Mouse (Mus musculus): ENCODE data around the gene Gm20388.

Gm20388 gene

DNA sequence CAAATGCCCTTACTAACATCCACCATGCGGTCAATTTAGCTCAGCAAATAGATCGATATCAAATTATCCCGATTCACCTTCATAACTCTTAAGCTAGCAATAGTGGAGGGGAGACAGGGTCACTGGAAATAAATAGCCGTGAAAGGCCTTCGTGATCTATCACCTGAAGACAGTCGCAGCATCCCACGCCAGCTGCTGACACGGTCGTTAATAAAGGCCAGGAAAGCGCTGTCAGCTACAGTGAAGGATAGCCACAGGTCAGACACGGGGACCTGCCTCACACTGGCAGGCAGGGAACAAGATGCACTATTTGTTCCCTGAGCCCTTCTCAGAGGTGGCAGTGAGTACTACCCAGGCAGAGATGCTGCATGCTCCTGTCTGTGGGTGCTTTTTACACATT, 2909.1 kb downstream of the Gm20388 start:
- no peak for DNase-seq (ENCODE audit: extremely low read depth, insufficient read length, low spot score)

DNA sequence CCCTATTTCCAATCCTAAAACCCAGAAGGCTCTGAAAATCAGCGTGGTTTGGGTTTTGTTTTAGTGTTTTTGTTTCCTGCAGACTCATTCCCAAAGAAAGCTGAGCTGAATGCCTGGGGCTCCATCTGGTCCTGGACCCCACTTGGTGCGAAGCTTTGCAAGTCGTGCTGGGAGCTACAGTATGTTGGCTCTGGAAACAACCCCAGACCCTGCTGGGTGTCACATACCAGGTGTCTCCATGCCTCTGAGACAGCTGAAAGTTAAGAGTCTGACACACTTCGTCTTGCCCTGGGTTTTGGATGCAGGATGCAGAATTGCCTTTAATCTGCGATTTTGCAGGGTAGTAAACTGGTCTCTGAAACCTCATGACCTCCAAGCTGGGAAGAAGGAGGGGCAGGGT, 2913.9 kb downstream of the Gm20388 start:
- DNase-seq (ENCODE audit: extremely low read depth, insufficient read length, low spot score) = no peak

DNA sequence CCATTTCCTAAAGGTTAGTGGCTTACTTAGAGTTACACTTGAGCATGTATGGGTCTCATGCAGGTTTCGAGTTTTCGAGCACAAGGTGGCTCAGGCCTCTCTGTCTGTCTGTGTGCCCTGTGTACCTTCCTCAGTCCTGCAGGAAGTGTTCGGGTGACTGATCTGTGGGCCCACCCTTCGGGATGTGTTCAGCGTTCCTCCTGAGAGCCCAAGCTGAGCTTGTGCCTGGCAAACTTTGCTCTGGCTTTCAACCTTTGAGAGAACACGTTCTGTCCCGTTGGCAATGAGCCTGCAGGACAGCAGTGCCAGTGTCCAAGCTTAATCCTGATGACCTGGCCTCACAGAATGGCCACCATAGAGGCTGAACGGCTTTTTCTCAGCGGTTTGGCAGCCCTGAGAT, 2914.3 kb downstream of the Gm20388 start:
- DNase-seq (ENCODE audit: extremely low read depth, insufficient read length, low spot score) = no peak

DNA sequence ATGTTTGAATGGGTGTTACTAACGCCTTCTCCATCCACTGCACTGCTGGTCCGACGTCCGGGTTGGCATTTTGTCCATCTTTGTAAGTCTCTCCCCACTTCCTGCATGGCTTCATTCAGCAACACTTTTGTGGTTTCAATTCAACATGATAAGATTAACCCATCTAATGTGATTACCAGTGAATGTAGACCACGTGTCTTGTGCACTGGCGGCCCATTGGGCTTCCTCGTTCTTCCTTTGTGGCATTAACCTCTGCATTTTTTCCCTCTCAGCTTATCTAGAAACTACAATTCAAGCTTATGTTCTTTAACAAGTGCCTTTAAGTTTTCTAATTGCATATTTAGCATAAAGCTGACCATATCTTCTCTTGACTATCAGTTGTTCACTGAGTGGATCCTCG, 2914.8 kb downstream of the Gm20388 start:
- DNase-seq (ENCODE audit: extremely low read depth, insufficient read length, low spot score) = no peak

DNA sequence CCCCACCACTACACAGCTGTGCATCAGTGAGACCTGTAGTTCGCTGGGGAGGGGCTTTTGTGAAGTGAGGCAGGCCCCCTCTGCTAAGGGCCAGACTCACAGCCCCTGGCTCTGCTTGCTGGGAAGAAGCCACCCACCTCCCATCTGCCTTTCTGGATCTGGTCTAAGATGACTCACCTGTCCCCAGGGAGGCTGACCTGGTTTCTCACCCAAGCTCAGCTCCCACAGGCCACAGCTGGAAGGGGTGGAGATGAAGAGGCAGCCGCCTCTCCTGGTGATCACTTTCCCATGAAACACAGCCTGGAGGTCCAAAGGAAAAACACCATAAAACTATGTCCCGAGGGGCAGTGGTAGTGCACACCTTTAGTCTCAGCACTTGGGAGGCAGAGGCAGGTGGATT, 2918.8 kb downstream of the Gm20388 start:
- DNase-seq (ENCODE audit: extremely low read depth, insufficient read length, low spot score) = no peak

DNA sequence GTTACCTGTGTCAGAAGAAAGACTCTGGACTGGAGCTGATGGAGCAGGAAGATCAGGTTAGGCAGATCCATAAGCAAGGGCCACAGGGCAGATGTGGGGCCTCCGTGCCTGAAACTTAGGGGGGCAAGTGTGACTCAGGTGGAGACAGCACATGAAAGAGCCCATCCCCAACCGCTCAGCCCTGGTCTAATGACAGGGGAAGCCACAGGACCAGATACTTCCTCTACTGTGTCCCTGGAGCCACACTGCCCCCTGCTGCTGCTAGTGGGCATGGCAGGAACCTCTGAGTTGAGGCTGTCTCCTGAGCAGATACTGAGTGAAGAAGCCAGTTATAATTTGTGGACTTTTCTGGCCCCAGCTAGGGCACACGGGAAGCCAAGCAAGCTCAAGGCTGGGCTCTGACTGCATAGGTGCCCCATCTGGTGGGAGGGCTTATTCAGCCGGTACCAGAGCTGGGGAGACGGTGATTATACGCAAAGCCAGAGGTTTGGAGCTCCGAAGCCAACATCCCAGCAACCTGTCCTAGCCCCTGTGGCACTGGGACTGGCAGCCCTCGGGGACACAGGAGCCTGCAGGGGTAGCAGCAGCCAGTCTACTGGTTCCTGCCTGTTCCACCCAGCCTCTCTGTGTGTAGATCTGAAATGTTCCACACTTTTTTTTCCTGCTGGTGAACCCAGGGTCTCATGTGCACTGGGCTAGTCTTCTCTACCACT, 2919.9 kb downstream of the Gm20388 start:
- peak; percentile 47 for DNase-seq (ENCODE audit: extremely low read depth, insufficient read length, low spot score)

DNA sequence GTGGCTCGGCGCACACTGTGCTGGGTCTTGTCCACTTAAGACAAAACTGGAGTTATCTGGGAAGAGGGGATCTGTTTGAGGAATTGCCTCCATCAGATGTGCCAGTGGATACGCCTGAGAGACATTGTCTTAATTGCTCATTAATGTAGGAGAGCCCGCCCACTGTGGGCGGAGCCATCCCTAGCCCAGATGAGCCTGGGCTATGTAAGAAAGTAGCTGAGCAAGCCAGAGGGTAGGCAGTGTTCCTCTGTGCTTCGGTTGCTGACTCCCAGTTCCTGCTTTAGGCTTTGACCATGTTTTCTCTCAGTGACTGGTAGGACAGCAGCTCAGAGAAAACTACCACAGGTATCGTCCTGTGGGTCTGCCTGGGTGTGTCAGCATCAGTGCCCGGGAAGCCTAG, 2923.8 kb downstream of the Gm20388 start:
- no peak for DNase-seq (ENCODE audit: extremely low read depth, insufficient read length, low spot score)

DNA sequence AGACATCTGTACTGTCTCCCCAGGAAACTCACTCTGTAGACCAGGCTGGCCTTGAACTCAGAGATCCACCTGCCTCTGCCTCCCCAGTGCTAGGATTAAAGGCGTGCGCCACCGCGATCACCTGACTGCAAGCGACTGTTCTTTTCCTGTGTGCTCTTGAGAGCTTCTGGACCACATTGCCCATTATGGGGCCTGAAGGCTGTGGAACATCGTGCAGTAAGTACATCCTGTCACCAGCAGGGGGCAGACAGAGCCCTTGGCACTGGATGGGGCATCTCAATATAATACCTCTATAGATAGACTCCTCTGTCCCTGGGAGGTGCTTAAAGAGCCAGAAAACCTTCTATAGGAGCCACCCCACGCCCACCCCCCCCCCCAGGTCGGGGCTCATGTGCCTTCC, 2924.3 kb downstream of the Gm20388 start:
- peak; percentile 39 for DNase-seq (ENCODE audit: extremely low read depth, insufficient read length, low spot score)

DNA sequence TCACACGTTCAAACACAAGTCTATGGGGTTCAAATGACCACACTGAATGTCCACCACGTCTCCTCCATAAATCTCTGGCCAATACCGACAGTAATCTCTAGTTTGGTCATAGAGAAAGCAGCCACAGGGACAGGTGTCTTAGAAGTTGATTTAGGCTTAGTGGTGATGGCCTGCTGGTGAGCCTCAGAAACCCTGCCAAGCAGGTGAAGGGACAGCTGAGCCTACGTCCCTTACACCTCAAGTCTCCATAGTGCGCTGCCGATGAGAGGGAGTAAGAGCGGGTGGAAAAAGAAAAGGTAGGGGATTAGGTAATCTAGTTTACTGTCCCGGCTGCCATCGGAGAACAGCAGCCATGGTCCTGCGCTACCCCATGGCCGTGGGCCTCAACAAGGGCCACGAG, 2925.6 kb downstream of the Gm20388 start:
- DNase-seq (ENCODE audit: extremely low read depth, insufficient read length, low spot score) = no peak

DNA sequence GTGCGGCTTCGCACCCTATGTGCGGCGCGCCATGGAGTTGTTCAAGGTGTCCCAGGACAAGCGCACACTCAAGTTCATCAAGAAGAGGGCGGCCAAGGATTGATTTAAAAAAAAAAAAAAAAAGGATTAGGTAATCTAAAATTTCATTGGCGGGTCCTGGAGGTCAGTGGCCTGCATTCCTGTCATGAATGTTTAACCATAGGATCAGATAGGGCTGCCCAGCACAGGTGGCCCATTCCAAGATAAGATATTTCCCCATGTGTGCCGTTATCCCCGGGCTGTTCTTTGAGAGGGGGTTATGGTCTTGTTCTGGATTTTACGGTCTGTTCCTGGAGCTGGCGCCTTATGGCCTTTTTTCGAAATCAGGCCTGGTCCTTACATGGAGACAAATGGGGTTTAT, 2926.1 kb downstream of the Gm20388 start:
- DNase-seq (ENCODE audit: extremely low read depth, insufficient read length, low spot score) = no peak

DNA sequence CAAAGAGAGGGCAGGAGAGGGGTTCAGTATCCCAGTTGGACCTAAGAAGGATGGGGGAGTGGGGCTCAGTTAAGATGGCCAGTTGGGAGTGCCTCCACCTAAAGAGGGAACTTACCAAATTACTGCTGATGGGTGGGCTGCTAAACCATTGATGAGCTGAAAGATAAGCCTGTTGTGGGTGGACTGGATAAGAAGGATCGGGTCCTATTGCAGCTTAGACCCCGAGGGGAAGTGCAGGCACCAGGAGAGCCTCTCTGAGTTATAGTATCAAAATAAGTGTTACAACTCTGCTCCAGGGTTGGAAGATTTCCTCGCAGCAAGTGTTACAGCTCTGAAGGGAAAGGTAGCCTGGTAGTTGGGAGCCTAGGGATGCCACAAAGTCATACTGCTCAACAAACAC, 2933.5 kb downstream of the Gm20388 start:
- DNase-seq (ENCODE audit: extremely low read depth, insufficient read length, low spot score) = no peak

DNA sequence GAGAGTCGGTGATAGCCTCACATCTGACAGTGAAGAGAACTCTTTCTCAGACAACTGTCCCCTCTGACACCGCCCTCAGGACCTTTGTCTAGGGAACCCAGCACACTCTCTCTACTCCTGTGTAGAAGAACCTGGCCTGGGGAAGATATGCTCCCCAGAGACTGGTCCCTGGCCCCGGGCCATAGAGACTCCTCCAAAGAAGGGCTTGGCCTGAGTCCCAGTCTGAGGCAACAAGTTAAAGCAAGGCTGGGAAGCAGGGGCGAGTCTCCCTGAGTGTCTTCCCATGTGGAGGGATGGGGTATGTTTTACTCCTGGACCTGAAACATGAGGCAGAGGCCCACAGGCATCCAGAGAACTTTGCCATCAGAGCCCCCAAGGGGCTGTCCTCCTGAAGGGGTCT, 2935.0 kb downstream of the Gm20388 start:
- DNase-seq (ENCODE audit: extremely low read depth, insufficient read length, low spot score) = no peak

DNA sequence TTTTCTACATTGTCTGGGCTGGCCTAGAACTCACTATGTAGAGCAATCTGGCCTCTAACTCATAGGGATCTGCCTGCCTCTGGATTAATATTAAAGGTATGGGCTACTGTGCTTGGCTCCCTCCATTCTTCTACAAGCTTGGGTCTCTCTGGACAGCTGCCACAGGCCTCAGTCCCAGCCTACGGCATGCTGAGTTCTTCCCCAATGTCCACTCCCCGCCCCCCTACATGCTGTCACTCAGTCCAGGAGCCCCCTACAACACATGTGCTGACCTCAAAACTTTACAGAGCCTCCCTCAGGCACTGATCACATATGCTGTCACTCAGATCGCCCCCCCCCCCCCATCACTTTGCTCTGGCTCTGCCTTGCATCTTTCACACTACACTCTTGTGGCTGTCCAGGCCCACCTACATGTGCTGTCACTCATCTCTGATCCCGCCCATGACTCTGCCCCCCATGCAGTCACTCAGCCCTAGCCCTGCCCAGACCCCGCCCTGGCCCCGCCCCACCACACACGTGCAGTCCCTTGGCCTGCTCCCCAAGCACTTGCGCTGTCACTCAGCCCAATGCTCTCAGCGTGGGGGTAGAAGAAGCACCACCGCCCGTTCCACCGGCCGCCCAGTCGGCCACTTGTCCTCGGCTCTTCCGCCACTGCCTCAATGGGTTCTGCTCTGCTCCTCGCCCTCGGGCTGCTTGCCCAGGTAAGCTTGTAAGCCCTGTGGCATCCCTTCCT, 2937.4 kb downstream of the Gm20388 start, which contains the start of gene Cdh15:
Gene Cdh15 (plus strand): TSS at position 138 of the 733 bp plus-strand sequence.
- no peak for DNase-seq (ENCODE audit: extremely low read depth, insufficient read length, low spot score)

DNA sequence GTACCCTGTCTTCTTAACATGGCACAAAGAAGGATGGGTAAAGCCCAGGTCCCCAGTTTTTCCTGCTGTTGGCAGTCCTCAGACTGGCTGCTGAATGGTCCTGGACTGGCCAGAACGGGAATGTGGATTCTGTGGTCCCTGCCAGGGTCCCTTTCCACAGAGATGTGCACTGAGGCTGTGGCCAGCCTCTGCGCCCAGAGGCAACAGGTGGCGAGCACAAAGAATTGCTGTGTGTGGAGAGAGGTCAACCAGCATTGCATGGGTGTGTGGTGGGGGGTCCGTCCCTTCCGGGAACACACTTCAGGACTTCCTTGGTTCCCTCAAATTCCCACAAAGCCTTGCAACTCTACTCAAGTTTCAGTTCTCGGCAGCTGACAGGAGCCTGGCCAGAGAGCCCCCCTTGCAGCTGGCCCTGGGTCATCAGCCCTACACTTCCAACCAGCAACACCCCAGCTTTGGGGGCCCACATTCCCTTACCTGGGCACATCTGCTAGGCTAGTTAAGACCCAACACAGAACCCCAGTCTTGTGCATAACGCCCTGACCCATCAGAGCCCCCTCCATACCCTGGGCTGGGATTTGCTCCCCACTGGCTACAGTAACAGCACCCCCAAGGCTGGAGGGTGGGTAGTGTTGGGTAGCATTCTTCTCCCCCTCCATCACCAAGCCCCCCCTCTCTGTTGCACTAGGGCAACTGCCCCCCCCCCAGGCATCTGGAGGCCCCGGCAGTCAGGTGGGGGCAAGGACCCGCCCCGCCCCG, 2938.7 kb downstream of the Gm20388 start:
- no peak for DNase-seq (ENCODE audit: extremely low read depth, insufficient read length, low spot score)

DNA sequence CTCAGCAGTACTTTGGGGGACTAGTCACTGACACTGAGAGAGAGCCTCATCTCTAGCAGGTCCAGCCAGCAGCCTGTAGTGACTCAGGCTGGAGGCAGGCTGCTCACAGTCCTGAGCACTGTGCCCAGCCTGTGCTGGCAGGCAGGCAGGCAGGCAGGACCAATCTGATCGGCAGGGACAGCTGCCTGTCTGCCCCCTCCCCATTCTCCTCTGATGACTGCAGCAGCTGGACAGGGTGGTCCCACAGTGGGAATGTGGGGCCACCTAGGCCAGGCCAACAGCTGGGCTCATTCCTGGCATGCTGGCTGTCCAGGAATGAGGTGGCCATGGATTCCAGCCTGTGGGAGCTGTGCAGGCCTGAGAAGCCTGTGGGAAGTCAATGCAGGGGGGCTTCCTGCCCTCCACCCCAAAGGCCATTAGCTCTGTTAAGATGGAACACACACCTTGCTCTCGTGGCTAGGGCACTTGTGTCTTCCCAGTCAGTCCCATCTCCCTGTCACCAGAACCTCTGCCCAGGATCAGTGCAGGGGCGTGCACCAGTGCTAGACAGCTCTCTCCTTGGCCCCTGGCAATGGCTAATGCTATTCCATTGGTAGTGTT, 2940.1 kb downstream of the Gm20388 start:
- DNase-seq (ENCODE audit: extremely low read depth, insufficient read length, low spot score) = no peak

DNA sequence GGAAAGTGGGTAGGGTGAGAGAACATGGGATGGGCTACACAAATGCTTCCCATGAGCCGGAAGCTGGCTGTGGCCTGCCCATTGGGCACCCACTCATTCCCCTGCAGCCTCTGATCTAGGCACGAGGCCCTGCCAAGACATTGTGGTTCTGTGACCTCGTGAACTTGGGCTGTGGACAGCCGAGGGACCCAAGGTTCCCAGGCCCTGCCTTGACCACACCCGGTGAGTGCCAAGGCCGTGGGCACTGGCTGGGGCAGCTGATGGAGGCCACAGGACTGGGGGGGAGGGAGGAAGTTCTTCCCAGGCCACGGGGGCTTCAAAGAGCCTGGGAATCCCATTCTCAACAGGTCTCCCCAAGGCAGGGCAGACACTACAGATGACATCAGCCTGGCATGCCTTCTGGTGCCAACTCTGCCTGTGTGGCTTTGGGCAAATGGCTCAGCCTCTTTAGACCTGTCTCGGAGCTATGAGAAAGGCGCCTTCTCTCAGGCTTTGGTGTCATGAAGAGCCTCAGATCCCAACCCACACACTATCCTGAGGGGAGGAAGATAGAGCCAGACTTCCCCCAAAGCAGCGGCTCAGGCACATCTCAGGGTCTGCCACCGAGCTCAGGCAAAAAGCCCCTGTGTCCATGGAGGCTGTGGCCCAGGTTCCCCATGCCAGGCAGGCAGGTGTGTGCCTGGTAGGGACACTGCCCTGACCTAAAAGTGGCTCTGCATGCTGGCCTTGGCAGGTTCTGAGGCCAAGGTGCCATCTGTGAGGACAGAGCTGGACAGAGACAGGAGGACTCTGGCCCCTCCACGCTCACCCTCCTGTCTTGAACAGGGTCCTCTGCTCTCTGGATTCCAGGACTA, 2941.3 kb downstream of the Gm20388 start:
- peak; percentile 73 for DNase-seq (ENCODE audit: extremely low read depth, insufficient read length, low spot score)

DNA sequence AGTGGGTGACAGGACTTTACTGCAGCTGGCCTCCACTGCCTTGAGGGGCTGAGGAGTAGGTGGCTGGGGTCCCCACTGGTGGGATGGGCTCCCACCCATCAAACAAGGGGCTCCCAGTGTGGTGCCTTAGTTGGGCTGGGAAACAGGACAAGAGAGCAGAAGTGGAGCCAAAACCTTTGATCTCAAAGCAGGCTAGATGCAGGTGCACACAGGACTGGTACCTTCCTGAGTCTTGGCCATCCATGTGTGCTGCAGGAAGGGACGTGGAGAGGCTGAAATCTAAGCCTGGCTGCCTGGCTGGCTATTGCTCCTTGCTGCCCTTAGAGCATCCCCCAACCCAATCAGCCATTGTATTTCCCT, 2941.9 kb downstream of the Gm20388 start:
- DNase-seq (ENCODE audit: extremely low read depth, insufficient read length, low spot score) = no peak

DNA sequence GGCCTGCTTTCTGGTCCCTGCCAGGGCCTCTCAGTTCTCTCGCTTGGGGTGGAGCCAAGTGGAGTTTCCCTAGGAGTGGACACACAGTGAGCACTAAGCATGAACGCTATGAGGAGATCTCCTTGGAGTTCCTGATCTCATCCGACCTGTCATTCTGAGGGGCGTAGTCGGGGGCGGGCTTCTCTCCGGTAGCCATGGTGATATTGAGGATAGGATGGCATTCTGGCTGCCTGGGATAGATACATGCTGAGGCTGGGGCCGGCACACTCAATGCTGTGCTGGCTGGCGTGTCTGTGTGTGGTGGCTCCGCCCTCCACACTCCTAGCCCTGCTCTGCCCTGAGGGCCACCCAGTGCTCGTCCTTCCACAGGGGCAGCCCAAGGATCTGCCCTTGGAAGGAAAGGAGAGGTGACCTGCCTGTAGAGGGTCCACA, 2942.7 kb downstream of the Gm20388 start:
- no peak for DNase-seq (ENCODE audit: extremely low read depth, insufficient read length, low spot score)

DNA sequence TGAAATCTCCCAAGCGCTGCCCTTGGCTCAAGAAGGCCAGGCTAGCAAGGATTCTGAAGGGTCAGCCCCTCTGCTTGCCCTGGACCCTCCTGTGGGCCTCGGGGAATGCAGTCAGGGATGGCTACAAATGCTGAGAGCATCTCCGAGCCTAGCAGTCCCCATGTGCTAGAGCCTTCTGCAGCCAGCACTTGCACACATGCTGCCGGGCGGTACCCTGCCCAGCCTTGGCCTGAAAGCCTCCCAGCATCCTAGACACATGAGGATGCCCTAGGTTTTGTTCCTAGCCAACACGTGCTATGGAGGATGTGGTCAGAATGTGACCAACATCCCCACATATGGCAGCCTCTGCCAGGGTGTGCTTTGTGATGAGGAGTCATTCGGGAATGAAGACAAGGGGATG, 2943.7 kb downstream of the Gm20388 start:
- no peak for DNase-seq (ENCODE audit: extremely low read depth, insufficient read length, low spot score)

DNA sequence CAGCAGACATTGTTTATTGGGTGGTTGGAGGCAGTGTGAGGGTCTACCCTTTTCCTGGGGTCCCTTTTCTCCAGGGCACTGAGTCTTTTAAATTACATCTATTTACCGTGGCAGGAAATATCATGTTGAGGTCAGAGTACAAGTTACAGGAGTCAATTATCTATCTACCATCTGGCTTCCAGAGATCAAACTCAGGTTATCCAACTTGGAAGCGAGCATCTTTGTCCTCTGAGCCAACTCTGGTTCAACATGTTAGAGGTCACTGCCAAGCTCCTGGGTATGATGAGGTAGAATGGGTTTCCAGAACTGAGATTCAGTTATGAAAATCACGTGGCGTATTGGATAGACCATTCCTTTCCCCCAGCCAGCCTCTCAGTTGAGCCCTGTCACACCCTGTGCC, 2944.5 kb downstream of the Gm20388 start:
- no peak for DNase-seq (ENCODE audit: extremely low read depth, insufficient read length, low spot score)

All from 3134 (cell line).